Mouse (Mus musculus) right cerebral cortex, postnatal 14 days (tissue): Measurements from ENCODE around the gene Runx1.

Experiments
- DNase-seq: peaks from one replicate; pipeline ENCODE4 v3.0.0; 2022

Gene Runx1

DNA sequence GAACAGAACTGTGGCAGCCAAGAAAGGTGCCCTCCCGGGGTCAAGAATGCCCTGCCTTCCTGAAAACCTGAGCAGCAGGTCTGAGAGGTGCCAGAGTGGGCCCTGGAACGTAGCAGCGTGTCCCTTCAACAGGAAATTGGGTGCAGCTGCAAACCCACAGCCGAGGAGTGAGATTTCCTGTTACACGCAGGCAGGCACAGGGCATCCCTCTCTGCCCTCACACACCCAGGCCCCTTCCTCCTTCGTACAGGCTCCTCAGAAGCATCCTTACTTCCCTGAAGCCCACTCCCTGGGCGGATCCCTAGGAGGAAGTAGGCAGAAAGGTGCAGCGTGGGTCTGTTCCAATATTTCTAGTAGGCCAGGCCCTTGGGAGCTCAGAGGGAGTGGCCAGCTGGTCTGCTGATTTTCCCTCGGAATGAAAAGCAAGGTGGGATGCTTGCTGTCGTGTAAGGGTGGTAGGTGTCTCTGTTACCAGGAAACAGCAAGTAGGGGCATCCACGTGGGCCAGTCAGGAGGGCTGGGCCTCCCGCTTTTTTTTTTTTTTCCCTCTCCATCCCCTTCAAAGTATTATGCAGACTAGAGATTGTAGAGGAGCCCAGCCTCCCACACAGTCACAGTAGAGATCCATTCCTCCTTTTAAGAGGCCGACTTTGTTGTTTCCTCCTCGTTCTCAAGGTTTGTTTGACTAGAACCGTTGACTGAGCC lies 181.1 kb downstream of the Runx1 start:
- DNase-seq, result no peak

DNA sequence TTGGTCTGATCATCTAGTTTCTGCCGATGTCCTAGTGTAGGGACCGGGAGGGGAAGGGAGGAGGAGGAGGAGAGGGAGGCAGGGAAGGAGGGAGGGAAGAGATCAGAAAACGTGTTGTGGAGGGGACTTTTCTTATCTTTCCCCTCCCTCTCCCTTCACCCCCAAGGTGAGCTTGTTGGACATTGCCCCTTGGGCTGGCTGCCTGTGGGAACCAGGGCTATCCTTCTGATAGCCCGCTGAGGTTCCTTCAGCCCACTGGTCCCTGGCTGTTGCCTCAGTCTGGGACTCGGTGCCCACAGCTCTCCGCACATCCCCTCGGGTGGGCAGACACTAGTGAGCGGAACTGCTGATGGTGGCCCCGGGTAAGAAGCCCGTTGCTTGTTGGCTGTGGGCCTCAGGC lies 181.6 kb downstream of the Runx1 start:
- no peak for DNase-seq

DNA sequence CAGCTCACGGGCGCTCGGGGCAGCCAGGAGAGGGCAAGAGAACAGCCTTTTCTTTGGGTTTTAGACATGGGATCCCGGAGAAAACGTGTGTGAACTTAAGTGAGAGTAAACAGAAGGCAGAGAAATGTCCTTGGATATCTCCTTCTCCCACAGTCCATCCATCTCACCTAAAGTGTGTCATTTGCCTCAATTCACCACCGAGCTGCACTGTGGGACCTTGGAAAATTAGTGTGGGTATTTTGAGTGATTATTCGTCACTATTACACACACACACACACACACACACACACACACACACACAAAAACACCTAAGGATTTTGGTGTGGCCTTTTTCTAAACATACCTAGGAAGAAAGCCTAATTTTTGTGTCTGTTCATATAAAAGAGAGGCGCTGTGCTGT lies 183.7 kb downstream of the Runx1 start:
- DNase-seq, result no peak

DNA sequence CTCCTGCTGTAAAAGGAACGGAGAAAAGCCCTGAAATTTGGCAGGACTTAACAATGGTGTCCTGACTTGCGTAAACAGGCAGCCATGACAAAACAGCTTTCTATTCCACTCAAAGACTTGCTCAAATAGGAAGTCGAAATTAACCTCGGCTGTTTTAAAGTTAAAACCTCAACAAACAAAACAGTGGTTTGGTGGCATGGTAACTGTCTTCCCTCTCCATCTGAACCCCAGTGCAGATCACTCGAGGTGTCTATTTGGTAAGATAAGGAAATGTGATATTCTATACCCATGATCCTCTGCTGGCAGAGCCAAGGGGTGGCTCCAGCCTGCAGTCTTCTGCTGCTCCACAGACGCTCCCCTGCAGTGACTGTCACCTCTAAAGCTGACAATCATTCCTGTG lies 184.9 kb downstream of the Runx1 start:
- no peak for DNase-seq

DNA sequence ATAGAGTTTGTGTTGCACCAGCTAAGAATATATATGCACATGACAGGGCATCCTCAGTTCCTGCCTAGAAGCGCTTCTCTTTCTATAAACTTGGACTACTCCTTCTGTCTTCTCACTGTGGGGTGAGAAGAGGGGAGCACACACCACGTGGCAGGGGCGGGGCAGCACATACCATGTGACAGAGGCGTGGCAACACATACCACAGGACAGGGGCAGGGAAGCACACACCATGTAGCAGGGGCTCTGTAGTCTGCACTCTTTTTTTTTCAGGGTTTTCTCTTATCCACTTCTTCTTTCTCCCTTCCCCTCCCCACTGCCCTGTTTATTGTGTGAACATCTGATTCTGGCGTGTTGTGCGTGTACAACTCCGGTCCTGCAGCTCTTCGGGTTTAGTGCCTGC lies 186.9 kb downstream of the Runx1 start:
- no peak for DNase-seq

DNA sequence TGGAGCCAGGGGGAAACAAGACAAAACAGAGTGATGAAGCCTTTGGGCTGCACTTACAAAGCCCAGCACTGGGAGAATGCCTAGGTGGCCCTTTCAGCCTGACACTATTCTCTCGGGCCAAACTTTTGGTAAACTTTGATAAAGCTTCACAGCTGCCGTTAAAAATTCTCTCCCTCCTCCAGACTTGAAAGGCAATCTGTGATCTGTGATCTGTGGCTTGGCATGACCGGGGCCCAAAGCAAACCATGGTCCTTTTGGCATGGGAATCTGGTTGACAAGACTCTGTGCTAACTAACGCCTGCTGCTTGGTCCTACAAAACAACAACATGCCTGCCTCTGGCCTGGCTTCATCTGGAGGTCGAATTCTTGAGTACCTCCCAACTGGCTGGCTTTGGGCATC lies 188.9 kb downstream of the Runx1 start:
- no peak for DNase-seq

DNA sequence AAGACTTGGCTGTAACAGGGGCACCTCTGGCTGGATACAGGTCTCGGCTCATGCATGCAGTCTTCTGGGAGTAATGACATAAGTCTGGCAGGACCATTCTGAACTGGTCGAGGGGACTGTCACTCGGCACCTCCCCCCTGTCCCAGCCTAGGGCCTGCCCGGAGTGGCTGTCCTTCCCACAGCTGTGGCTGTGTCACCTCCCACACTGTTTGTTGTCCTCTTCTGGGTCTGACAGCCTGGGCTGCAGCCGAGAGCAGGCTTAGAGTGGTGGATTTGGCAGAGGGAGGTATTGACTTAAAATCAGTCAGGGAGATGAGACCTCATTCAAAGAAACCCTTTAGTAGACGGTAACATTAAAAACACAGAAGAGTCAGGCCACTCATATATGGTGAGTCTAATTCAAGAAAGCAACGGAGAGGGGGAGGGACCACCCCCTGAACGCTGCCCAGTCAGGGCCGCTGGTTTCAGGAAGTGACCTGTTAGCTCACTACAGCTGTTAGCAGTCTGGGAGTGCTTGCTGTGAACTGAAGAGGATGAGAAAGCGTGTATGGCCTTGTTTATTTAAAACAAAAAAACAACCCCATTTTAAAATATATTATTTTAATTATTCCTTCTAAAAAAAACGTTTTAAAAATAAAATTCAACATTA lies 193.7 kb downstream of the Runx1 start:
- no peak for DNase-seq

DNA sequence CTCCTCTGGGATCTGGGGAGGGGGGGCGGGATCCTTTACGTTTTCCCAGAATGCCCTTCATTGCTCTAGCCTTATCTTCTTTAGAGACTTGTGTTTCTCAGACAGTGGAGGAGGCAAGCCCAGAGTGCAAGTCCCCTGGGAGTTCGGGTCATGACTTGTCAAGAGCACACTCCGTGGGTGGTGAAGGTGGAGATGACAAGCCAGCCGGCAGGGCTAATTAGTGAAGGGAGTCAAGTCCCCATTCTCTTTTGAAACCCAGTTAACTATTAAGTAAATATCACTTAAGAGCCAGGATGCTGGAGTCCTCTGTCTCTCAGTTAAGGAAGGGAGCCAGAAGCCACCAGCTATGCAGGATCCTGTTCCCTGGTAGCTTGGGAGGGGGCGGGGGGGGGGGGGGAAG lies 194.3 kb downstream of the Runx1 start:
- DNase-seq, result no peak

DNA sequence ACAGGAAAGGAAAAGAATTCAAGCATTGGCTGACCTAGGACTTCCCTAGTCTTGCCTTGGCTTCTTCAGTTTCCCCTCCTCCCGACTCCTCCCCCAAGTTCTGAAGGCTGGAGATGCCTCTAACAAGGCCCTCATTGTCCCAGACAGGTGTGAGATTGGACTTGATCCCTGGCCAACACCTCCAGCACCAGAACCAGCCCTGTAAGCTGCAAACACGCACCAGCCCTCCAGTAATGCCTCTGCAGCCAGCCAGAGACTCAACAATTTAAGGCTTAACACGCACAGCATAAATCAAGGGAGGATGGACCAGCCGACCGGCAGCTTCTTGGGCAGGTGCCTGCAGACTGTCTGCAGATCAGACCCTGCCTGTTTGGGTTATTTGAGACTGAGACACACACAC lies 195.0 kb downstream of the Runx1 start:
- DNase-seq, result no peak

DNA sequence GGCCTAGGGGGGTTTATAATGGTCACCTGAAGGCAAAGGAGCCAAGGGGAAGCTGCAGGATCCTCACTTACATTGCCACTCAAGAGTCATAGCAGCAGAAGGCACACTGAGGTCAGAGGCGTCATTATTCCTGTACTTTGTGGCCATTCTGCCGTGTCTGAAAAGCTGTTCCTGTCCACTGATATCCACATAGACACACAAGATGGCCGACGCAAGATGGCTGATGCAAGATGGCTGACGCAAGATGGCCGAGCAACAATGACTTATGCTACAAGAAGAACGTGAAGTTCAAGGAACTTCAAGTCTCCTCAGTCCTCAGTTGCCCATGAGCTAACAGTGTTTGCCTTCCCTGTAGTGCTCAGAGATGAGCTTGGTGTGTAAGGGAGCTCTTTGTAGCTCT lies 196.1 kb downstream of the Runx1 start:
- DNase-seq, result no peak

DNA sequence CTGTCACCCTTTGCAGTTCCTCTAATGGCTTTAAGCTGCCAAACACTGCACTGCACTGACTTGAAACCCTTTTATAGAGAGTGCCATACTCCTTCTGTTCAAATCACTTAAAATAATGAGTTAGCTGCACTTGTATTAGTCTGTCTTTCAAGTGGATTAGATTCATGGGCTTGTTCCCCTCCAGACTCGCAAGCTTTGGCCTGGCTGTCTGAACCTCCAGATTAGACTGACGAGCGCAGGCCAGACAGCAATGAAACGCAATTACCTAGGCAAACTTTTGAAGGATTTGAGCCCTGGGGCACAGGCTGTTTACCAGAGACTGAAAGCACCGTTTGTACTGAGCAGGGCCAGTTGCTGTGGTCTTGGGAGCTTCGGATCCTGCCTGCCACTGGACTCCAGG lies 198.7 kb downstream of the Runx1 start:
- DNase-seq, result no peak

DNA sequence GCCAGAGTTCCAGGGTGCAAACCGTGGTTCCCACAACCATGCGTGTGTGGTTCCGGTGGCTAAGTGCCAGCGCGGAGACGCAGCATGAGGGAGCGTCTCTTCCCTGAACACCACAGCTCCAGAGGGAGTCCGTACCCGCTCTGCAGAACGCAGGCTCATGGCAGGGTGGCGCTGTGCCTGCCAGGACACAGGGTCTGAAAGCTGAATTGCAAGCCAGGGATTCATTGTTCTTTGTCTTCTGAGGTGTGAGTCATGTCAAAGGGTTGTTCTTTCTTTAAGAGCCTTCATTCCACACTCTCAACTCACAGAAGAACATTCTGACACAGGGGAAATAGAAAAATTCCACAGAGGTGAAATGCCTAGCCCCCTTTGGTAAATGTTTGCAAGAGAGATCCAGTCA lies 202.0 kb downstream of the Runx1 start:
- no peak for DNase-seq

DNA sequence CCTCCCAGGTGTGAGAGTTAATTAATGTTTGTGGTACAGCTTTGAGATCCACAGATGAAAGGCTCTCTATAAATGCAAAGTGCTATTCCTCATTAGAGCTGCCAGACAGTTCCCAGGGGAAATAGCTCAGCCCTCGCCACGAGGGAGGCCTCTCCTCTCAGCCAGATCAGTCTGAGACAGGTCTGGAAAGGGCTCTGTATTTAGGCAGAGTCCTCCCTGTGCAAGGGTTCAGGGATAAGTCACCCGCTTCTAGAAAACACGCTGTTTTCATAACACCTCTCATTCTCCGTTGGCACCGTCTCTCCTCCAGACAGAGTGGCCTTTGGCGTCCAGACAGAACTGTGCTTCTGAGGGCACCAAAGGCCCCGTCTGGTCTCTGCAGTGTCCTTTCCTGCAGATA lies 204.1 kb downstream of the Runx1 start:
- DNase-seq, result no peak

DNA sequence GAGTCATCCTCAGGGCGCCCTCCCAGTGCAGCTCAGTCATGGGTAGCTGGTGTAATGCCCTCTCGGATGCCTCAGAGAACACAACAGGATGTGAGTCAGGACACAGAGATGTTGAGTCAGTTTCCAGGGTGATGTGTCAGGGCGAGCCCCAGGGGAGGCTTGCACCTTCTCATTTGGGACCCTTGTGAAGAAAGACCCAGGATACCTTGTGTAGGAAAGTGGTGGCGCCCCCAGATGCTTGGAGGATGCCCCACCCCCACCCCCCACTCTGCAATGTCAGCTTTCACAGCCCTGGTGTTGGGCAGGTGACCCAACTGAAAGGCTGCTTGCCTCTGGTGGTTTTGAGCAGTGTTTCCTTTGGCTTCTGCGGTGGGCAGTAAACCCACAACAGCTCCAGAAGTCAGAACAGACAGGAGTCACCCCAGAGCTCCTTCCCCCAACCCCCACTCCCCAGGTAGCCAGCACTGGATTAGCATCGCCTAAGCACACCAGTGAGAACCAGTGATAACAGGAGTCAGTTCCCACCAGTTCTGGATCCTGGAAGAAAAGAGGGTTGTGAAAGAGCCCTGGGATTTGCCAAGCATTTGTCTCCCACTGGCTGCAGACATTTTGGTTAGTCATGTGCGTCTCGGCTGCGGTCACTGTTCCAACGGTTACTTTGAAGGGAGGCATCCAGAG lies 205.0 kb downstream of the Runx1 start:
- DNase-seq, result no peak

DNA sequence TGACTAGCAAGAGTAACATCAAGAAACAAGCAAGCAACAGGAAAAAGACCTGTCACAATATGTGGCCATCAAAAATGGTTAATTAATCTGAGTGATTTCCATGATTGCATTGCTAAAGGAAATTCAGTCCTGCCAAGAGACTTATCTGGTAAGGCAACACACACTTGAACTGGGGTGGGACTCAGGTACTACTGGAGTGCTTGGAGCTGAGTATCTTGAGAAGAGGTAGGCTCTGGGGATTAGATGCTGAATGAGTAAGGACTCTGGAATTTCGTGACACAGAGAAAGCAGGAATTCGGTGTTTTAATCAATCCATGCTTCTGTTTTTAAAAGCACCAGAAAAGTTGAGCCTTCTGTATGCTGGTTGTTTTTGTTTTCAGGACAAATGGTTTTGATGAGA lies 209.1 kb downstream of the Runx1 start:
- DNase-seq, result no peak

DNA sequence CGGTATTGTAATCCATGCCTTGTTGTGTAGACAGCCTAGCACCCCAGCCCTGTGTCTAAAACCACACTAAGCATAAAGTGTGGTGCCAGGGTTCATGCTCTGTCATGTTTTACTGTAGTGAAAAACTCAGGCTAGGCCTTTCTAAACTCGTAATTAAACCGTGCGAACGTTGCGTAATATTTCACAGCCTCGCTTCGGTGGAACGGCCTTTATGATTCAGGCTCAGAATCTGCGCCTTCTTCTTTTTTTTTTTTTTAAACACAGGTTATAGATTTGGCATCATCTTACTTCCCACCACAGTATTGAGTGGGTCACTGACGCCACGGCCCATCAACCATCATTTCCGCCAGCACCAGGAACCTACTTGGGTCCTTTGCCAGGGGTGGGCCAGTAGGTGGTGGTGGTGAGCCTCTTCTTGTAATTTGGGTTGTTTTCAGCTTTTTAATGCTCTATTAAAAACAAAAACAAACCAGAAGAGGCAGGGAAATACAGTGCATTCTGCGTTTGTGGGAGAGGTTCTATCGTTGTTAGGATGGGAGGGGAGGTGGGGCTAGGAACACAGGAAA lies 210.6 kb downstream of the Runx1 start:
- no peak for DNase-seq

DNA sequence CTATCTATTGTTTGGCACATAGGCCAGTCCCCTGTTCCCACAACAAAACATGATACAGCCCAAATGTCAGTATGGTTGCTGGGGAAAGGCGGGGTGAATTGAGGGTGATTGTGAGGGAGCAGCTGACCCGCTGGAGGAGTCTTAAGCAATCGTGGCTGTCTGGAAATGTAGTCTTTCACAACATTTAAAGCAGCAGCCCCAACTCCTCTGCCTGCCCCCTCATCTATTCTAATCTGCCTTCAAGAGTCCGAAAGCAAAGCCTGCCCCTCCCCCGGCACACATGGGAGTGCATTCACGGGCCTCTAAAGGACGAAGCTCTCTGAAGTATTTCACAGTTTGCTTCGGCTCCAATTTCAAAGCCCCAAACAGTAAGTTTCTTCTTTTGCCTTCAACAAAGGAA lies 213.4 kb downstream of the Runx1 start:
- no peak for DNase-seq

DNA sequence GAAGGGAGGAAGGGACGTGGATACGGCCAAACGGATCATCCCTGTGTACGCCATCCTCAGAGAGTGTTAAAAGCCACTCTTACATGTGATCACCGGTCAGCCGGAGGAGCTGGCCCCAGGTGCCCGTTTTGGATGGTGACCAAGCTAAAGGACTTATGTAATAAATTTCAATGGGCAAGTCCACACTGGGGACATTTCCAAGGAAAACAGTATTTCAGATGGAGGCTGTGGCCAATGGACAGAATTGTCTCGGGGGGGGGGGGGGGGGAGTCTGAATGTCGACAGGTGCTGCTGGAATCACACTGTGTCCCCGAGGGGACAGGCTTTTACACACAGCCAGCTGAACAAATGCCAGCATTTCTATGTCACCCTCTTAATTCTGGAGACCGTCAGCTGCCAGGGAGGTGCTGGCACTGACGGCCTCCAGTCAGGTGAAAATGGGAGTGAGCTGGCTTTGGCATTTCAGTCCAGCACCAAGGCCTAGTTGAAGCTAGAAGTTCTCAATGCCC lies 214.3 kb downstream of the Runx1 start:
- DNase-seq, result no peak

DNA sequence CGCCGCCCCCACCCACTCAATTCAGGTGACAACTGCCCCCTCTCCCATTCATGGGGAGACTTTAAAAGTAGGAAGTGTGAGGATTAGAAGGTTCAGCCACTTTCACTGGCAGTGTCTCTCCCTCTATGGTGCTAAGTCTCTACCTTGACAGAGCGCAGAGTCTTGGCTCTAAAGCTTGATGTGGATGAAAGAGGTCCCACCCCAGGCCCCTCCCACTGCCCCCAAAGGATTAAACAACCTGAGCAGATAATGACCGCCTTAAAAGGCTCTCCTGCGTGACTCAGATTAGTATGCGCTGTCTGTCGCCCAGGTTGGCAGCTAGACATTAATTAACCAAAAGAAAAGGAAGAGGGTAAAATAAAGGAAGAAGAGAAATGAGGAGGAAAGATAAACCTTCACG lies 215.5 kb downstream of the Runx1 start:
- no peak for DNase-seq

DNA sequence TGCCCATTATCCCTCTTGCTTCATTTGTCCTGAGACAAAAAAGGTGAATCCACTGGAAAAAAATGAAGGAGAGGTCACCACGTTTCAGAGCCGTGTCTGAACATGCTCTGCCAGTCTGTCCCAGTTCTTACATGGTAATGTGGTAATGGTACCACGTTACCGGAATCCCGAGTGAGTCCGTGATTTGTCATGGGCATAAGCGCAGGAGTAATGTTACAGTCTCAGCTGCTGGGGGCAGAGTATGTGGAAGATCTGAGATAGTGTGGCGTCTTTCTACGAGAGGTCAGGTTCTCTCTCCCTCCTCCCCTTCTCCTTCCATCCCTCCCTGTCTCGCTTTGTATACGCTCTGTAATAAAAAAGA lies 216.3 kb downstream of the Runx1 start:
- DNase-seq, result no peak

DNA sequence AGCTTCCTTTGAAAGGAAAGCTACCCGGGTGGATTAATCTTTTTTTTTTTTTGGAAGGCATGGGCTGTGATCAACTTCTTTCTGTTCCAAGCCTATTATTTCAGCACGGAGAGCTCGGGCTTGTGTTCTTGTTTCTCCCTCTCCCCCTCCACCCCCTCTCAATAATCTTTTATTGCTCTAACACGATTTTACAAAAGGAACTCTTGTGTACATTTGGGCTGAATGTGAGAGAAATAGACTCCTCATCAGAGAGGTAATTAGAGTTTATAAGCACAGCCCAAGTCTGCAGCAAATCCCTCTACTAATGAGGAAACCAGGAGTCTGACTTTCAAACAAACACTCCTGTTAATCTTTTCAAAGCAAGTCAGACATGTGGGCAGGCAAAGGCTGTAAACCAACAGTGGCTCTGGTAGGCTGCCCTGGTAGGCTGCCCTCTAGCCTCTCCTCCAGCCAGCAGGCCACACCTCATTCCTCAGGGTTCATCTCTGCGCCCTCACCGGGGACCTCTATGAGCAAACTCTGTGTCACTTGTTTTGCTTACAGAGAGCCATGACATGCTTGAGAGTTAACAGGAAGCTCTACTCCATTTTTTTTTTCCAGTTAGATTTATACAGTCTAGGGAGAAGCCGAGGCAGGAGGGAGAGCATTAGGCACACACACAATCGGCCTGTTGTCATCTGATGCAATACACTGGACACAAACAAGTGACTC lies 216.8 kb downstream of the Runx1 start:
- no peak for DNase-seq

DNA sequence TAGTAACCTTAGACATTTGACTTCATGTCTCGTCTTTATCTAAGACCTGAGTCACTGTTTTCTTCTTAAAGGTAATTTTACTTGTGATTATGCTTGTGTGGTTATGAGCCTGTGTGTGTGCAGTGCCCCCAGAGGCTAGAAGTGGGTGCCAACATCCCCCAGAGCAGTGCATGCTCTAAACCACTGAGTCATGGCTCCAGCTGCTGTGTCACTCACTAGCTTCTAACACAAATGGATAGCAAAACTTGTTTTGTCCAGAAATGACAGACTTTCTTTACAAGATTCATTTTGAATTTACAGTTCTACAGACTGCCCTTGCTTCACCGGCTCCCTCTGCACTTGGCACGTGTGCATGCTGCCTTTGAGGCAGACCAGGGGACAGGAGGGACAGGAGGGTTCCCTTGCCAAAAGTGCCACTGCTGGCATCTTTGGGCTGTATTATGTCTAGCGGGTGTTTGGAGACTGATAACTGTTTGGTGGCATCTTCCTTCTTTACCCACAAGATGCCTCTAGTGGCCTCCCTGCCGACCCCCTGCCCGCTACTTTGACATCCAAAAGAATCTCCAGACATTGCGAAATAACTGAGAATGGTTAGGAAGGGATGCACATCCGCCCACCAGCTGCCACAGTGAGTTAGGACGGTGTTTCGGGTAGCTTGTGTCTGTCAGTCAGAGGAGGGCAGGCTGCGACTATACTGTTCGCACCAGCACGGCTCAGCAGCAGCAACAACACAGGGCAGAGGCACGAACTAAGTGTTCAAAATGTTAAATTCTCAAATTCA lies 217.6 kb downstream of the Runx1 start:
- DNase-seq, result no peak
